Comparison of ENCODE assay signal across 15 mouse cellular contexts in genomic region chr6:125217899-125218298, GRCm38 (mm10). TPM values are rescaled to one million over a fixed set of nuclear protein-coding genes. Genes with fewer than 3 reads are reported as not detected.
"Had no signal": no experiment of that assay in that cellular context is flagged by ENCODE, and none has a peak within 500 bp of the region (broad histone marks: within the 10 kb centered on the region; RNA-seq: fewer than 3 reads in every experiment).

No protein-coding gene starts in this region.

- H3K27ac ChIP-seq: liver, embryonic 13.5 days had no signal

- DNase-seq: kidney, adult 18-20 months; kidney, adult 9 months; kidney, postnatal 14 days; kidney, postnatal 4 days; layer of hippocampus, postnatal 36 days; liver, embryonic 13.5 days; lung, adult 2 months; lung, postnatal 14 days; lung, postnatal 4 days; midbrain, embryonic 14.5 days; thymus, adult 18-20 months had no signal

- H3K4me3 ChIP-seq: liver, embryonic 13.5 days had no signal

RNA-seq across cellular contexts. Expression of gene Cd27, which starts 18.9 kb away (rescaled TPM):
- total RNA-seq: layer of hippocampus, adult 18-20 months; layer of hippocampus, postnatal 10 days; layer of hippocampus, postnatal 36 days; left cerebral cortex, postnatal 10 days; midbrain, postnatal 0 days had no signal
